Mouse (Mus musculus) E14TG2a.4 (cell line): ENCODE data around the gene Coro7.
"Not testable (repeated sequence)": the region's sequence is repeated elsewhere in the genome, so short reads cannot be mapped to it uniquely, and the experiment has no call there.

Experiments used
- H3K27me3 ChIP-seq: 2 replicates; pipeline ENCODE4 v1.6.1; 2014; ENCODE audit warnings: low read length, control low read depth; ENCODE audit not compliant: insufficient read depth
- H3K36me3 ChIP-seq: 2 replicates; pipeline ENCODE4 v1.6.1; 2014; ENCODE audit warnings: low read length, control low read depth; ENCODE audit not compliant: insufficient read depth
- H3K4me1 ChIP-seq: replicated peaks from 2 replicates; pipeline ENCODE4 v1.6.1; 2014; ENCODE audit warnings: low read depth, low read length, control low read depth
- H3K4me3 ChIP-seq: replicated peaks from 2 replicates; pipeline ENCODE4 v1.5.1; 2014; ENCODE audit warnings: mild to moderate bottlenecking, low read length
- H3K9me3 ChIP-seq: 2 replicates; pipeline ENCODE4 v1.6.1; 2014; ENCODE audit warnings: low read length, control low read depth
- CTCF ChIP-seq: conservative IDR thresholded peaks from 2 replicates; pipeline ENCODE4 v1.5.1; 2014; ENCODE audit warnings: low read length
- NANOG ChIP-seq: IDR thresholded peaks from 2 replicates; pipeline ENCODE4 v1.6.1; 2014; ENCODE audit warnings: borderline replicate concordance, low read length, mixed read lengths
- POU5F1 ChIP-seq: IDR thresholded peaks from 2 replicates; pipeline ENCODE4 v1.6.1; 2014; ENCODE audit warnings: low read length, borderline replicate concordance

Coro7 gene

DNA sequence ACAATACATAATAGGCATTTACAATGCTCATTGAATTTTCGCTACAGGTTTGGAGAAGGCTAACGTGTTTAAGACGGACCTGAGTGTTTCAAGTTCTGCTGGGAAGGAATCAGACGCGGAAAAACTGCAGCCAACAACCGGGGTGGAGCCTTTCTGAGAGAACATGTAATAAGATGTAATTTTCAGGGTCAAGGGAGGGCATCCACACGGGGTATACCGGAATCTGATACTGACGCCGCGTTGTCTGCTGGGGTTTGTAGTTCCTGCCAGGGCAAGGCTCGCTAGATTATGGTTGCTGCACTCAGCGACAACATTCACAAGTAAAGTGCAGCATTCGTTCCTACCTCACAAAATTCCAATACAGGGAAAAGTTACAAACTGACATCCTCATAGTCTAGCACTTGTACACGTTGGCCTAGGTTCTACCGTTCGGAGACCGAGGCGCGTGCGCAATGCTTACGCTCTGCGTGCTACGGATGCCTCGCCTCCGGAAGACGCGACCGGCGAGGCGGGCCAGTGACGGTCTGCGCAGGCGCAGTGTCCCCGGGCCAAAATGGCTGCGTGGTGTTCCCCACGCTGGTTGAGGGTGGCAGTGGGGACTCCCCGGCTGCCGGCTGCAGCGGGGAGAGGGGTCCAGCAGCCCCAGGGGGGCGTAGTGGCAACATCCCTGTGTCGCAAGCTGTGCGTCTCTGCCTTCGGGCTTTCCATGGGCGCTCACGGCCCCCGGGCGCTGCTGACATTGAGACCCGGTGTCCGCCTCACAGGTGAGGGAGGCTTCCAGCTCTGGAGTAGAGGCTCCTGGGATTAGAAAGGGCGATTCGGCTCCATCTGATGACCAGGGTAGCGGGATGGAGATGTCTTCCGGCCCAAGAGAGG is 4.2 kb upstream of the Coro7 start:
- H3K9me3 ChIP-seq = no peaks in the 10 kb centered on the region
- H3K36me3 ChIP-seq = peaks cover 31% of the 10 kb centered on the region
- TF ChIP-seq POU5F1 = no peak
- no peak for TF ChIP-seq NANOG
- no peak for TF ChIP-seq CTCF
- H3K27me3 ChIP-seq = no peaks in the 10 kb centered on the region
- peak overlapping the region; percentile 100 for H3K4me3 ChIP-seq
- peaks cover 36% of the 10 kb centered on the region for H3K4me1 ChIP-seq

DNA sequence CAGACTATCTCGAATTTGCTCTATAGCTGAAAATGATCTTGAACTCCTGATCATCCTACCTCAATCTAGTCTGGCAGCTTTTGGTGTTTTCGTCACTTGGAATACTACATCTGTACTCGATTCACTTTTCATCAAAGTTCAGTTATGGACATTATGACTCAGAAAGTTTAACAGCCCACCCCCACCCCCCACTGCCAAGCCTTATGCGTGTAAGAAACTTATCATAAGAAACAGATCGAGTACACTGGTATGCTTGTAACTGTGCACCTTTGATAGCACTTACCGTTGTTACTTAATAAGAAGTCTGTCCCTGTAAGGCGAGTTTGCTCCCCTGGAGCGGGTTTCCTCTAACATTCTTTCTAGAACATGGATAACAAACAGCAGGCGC is 3.6 kb upstream of the Coro7 start:
- H3K36me3 ChIP-seq = peaks cover 26% of the 10 kb centered on the region
- H3K27me3 ChIP-seq = no peaks in the 10 kb centered on the region
- peaks cover 42% of the 10 kb centered on the region for H3K4me1 ChIP-seq
- TF ChIP-seq CTCF (no peak), NANOG (no peak), POU5F1 (no peak)
- peak overlapping the region; percentile 100 for H3K4me3 ChIP-seq
- no peaks in the 10 kb centered on the region for H3K9me3 ChIP-seq

DNA sequence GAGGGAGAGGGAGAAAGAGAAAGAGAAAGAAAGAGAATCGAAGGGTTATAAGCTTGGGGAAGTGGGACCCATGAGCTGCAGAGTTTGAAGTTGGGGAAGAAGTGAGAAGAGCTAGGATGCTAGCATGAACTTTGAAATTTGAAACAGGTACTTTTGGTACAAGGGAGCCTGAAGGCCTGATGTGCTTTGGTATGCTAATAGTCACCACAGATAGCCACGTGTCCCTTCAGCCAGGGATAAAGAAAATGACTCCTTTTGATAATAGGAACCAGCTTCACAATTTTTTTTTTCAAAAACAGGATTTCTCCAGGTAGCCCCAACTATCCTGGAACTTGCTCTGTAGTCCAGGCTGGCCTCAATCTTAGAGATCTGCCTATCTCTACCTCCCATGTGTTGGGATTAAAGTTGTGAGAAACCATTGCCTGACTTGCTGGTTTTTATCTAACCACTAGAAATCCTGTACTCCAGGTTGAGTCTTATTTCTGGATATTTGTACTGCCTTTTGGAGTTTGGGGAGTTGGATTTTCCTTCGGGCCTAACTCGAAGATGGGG is 3.1 kb upstream of the Coro7 start:
- Histone ChIP-seq H3K4me1 (peaks cover 47% of the 10 kb centered on the region), H3K27me3 (no peaks in the 10 kb centered on the region), H3K36me3 (peaks cover 22% of the 10 kb centered on the region), H3K4me3 (peak overlapping the region; percentile 100; the same call in 1 of the 2 replicates), H3K9me3 (no peaks in the 10 kb centered on the region)
- TF ChIP-seq CTCF (no peak), POU5F1 (no peak), NANOG (no peak)

DNA sequence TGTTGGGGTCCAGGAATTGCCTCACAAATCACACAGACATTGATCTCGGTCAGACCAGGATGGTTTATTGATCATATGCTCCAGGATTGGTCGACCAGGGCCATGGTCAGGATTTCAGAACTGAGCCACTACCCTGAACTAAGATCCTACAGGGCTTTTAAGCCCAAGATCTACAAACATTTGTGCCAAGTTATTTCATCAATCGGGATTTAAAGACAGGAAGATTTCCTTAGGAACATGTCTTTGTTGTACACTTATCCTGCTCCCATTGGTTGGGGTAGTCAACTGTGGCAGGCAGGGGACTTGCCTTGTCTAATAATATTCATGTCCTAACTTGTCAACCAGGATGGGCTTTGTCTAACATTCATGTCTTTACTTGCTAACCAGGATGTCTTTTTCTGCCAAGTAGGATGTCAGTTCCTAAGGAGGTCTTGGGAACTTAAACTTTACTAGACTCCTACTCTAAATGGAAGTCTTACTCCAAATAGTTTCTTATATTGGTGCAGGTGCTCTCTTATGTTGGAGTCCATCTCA is 1.4 kb upstream of the Coro7 start:
- H3K4me1 ChIP-seq = peaks cover 44% of the 10 kb centered on the region
- not testable (repeated sequence) for H3K9me3 ChIP-seq, H3K4me3 ChIP-seq, H3K27me3 ChIP-seq
- H3K36me3 ChIP-seq = peaks cover 24% of the 10 kb centered on the region

DNA sequence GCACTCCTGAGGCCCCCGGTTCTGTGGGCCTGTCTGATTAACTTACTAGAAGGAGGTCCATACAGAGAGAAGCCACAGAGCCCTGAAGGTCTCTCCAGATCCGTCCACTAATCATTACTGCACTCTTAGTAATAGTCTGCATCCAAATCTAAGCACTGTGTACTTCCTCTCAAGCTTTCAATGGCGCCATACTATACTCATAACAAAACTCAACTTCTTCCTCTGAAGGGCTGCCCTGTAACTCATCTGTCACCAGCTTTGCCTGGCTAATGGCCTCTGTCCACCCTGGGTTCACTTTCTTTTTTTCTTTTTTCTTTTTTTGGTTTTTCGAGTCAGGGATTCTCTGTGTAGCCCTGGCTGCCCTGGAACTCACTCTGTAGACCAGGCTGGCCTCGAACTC is 1.5 kb downstream of the Coro7 start:
- peaks cover 28% of the 10 kb centered on the region for H3K4me1 ChIP-seq
- H3K4me3 ChIP-seq = peak overlapping the region; percentile 92; the same call in 1 of the 2 replicates
- no peaks in the 10 kb centered on the region for H3K9me3 ChIP-seq
- no peaks in the 10 kb centered on the region for H3K27me3 ChIP-seq
- peaks cover 41% of the 10 kb centered on the region for H3K36me3 ChIP-seq
- no peak for TF ChIP-seq NANOG
- TF ChIP-seq CTCF = no peak
- no peak for TF ChIP-seq POU5F1

DNA sequence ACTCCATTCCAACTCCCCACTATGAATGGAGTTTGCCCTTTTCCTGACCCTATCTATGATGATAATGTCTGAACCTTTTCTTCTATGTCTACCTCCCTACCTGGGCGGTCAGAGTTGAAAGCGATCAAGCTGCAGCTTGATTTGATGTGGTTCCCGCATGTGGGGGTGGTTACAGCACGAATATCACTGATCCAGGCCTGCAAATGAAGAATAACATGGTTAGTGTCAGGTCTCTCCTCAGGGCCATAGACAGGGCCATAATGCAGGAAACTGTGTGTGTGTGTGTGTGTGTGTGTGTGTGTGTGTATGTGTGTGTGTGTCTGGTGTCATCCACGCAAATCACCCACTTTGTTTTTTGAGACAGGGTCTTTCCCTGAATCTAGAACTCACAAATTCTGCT is 2.7 kb downstream of the Coro7 start:
- peaks cover 46% of the 10 kb centered on the region for H3K36me3 ChIP-seq
- TF ChIP-seq NANOG (no peak), CTCF (no peak), POU5F1 (no peak)
- no peak overlapping the region for H3K4me3 ChIP-seq
- H3K9me3 ChIP-seq = no peaks in the 10 kb centered on the region
- peaks cover 24% of the 10 kb centered on the region for H3K4me1 ChIP-seq
- H3K27me3 ChIP-seq = no peaks in the 10 kb centered on the region

DNA sequence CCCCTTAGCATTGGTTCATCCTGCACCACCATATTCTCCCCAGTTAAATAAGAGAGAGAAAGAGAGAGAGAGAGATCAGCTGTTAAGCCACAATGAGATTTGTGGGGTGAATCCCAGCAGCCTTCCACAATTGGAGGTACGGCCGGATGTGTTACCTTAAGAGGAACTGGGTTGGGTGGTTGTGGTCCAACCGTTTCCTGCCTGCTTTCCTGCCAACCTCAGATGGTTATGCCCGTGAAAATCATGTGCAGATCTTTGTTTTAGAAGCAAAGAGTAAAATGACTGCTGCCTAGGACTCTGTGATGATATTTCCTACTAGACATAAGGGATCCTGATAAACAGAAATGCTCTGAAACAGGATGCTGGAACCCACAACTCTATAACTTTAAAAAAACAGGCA is 5.5 kb downstream of the Coro7 start:
- Histone ChIP-seq H3K36me3 (peaks cover 57% of the 10 kb centered on the region), H3K4me1 (peaks cover 21% of the 10 kb centered on the region), H3K9me3 (peaks cover 4% of the 10 kb centered on the region; the same call in 1 of the 2 replicates), H3K4me3 (no peak overlapping the region), H3K27me3 (no peaks in the 10 kb centered on the region)
- TF ChIP-seq CTCF (no peak), NANOG (no peak), POU5F1 (no peak)

DNA sequence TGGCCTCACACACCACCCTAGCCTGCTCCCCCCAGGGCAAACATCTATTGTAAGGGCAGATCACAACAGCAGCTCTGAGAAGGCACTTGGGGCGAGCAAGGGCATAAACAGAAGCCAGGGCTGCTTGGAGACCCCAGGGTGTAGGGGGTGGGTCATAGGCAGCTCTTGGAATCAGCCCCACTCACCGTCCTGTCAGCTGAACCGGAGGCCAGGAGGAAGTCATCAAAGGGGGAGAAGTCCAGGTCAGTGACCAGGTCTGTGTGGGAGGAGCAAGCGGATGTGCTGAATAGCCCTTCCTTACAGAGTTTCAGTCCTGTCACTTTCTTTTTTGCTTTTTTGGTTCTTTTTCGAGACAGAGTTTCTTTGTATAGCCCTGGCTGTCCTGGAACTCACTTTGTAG is 9.3 kb downstream of the Coro7 start:
- Histone ChIP-seq H3K4me1 (peaks cover 12% of the 10 kb centered on the region; the same call in 1 of the 2 replicates), H3K27me3 (no peaks in the 10 kb centered on the region), H3K36me3 (peaks cover 71% of the 10 kb centered on the region), H3K9me3 (peaks cover 4% of the 10 kb centered on the region; the same call in 1 of the 2 replicates), H3K4me3 (no peak overlapping the region)
- TF ChIP-seq POU5F1 (no peak), NANOG (no peak), CTCF (no peak)
